Mouse (Mus musculus) A20 (cell line): Measurements from ENCODE around the gene Poc1a.

Experiments used
- DNase-seq: peaks from one replicate; pipeline ENCODE4 v3.0.0-alpha.2; 2011; ENCODE audit warnings: low read depth, low spot score

Gene Poc1a

GRCm38 (mm10) chr9:106398667-106399311 is 117.9 kb downstream of the Poc1a start:
- no peak for DNase-seq

DNA sequence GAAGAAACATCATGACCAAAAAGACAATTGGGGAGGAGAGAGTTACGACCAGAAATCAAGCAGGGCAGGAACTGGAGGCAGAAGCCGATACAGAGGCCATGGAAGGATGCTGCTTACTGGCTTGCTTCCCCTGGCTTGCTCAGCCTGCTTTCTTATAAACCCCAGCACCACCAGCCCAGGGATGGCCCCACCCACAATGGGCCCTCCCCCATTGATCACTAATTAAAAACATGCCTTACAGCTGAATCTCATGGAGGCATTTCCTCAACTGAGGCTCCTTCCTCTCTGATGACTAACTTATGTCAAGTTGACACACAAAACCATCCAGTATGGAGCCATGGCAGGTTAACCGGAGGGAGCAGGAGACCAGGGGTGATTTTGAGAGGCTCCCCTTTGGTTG is 118.9 kb downstream of the Poc1a start:
- DNase-seq, result no peak
